Mouse (Mus musculus): ENCODE data around the gene 6030468B19Rik. TPM values are rescaled to one million over a fixed set of nuclear protein-coding genes. Genes with fewer than 3 reads are reported as not detected.

The 6030468B19Rik gene
- polyA plus RNA-seq, 2 experiments, result 67.1 to 104 TPM

DNA sequence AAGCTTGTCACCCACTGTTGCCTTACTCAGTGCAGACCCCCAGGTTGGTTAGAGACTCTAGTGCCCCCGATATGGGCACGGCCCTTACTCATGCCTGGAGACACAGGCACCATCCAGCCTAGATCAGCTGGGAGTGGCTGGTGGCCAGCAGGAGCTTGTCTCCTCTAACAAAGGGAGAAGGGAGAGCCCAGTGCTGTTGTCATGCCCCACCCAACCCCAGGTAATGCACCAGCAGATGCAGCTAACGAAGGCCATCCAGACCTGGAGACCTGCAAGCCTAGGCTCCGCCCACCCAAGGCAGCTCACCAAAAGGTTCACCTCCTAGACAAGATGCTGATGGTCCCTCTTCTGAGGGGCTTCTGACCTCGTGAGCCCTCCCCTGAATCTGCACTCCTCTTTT lies 32.1 kb upstream of the 6030468B19Rik start:
- H3K27me3 ChIP-seq (ENCODE audit: control insufficient read depth, insufficient read depth, low read length), result no peaks in the 10 kb centered on the region
- peaks cover 45% of the 10 kb centered on the region for H3K36me3 ChIP-seq (replicated peaks; ENCODE audit: control insufficient read depth, insufficient read depth, low read depth)
- H3K4me3 ChIP-seq (ENCODE audit: insufficient read depth in 1 of 2, low read depth in 2 of 2, low read length in 2 of 2), result no peak overlapping the region
- H3K9me3 ChIP-seq (ENCODE audit: control insufficient read depth, low read length), result no peaks in the 10 kb centered on the region
- no peak overlapping the region for H3K27ac ChIP-seq
- 82% methylated on average over 5 of the region's 5 CpGs for WGBS (ENCODE audit: insufficient replicate concordance)
- no peak overlapping the region for H3K9ac ChIP-seq (replicated peaks)
- DNase-seq (ENCODE audit: low read depth in 3 of 3, low spot score in 3 of 3) (no peak), ATAC-seq (ENCODE audit: insufficient read depth) (no peak)
- H3K4me2 ChIP-seq (ENCODE audit: low read depth), result no peak overlapping the region
- TF ChIP-seq CTCF (IDR thresholded peaks at IDR 0.05; ENCODE audit: low read depth), result no peak
- no peak for TF ChIP-seq EP300 (IDR thresholded peaks at IDR 0.05; ENCODE audit: low read depth)
- no peaks in the 10 kb centered on the region for H3K4me1 ChIP-seq (replicated peaks; ENCODE audit: control insufficient read depth in 2 of 2, insufficient read depth in 2 of 2, low read length in 1 of 2)

DNA sequence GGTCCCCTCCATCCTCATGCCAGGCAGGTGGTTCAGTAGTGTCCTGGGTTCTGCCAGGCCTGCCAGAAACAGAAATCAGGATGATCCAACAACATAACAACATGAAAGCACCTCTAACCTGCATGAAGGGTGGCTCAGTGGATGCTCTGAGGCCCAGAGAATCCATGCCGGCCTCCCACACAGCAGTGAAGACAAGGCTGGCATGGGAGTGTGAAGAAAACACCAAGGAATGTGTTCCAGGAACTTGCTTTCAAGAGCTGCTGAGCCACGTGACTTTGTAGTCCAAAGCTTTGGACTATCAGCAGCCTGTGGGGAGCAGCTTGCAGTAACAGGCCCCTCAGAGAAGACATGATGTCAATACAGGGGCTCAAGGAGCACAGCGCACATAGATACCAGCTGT lies 31.2 kb upstream of the 6030468B19Rik start:
- ATAC-seq (ENCODE audit: insufficient read depth) (no peak), DNase-seq (ENCODE audit: low read depth in 3 of 3, low spot score in 3 of 3) (no peak)
- TF ChIP-seq EP300 (IDR thresholded peaks at IDR 0.05; ENCODE audit: low read depth), result no peak
- TF ChIP-seq CTCF (IDR thresholded peaks at IDR 0.05; ENCODE audit: low read depth), result no peak
- Histone ChIP-seq H3K27ac (no peak overlapping the region), H3K4me3 (ENCODE audit: insufficient read depth in 1 of 2, low read depth in 2 of 2, low read length in 2 of 2) (no peak overlapping the region), H3K4me2 (ENCODE audit: low read depth) (no peak overlapping the region), H3K9ac (replicated peaks) (no peak overlapping the region), H3K36me3 (replicated peaks; ENCODE audit: control insufficient read depth, insufficient read depth, low read depth) (peaks cover 54% of the 10 kb centered on the region), H3K4me1 (replicated peaks; ENCODE audit: control insufficient read depth in 2 of 2, insufficient read depth in 2 of 2, low read length in 1 of 2) (no peaks in the 10 kb centered on the region), H3K27me3 (ENCODE audit: control insufficient read depth, insufficient read depth, low read length) (no peaks in the 10 kb centered on the region), H3K9me3 (ENCODE audit: control insufficient read depth, low read length) (no peaks in the 10 kb centered on the region)
- 89% methylated on average over 3 of the region's 3 CpGs for WGBS (ENCODE audit: insufficient replicate concordance)

DNA sequence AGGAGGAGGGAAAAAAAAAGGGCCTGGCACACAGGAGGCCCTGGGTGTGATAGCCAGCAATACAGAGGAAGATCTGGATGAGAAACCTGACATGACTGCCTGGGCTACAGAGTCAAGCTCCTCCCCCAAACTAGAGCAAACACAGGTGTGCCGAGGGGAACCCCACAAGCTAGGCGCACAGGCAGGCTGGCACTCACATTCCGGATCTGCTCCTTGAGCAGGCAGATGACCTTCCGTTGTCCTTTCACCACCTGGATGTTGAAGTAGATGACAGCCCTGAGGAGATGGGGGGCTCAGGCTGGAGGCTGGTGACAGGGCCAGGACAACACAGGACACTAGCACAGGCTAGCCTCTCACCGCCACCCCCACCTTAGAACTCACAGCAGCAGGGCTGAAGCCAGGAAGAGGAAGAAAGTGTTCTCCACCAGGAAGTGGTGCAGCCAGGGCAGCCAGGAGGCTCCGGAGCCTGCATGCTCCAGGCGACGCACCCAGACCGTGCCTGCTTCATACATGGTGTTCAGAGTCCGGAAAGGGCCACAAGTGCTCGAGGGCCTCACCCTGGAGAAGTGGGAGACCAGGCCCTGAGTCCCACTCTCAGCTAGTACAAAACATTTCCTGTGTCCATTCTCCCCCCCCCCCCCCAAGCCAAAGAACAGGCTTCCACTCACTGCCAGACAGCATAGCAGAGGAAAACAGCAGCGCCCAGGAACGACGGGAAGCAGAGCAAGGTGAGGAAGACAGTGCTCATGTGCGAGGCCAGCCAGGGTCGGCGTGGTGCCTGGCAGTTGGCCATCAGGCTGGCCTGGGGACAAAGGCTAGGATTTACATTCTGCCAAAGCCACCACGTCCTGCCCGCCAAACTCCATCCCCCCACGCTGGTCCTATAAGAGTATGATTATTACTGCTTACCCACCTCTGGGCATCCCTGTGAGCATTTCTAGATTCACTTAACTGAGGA lies 28.5 kb upstream of the 6030468B19Rik start:
- no peaks in the 10 kb centered on the region for H3K9me3 ChIP-seq (ENCODE audit: control insufficient read depth, low read length)
- H3K4me1 ChIP-seq (replicated peaks; ENCODE audit: control insufficient read depth in 2 of 2, insufficient read depth in 2 of 2, low read length in 1 of 2), result no peaks in the 10 kb centered on the region
- H3K9ac ChIP-seq (replicated peaks), result no peak overlapping the region
- TF ChIP-seq EP300 (IDR thresholded peaks at IDR 0.05; ENCODE audit: low read depth) (no peak), CTCF (IDR thresholded peaks at IDR 0.05; ENCODE audit: low read depth) (no peak)
- DNase-seq (ENCODE audit: low read depth in 3 of 3, low spot score in 3 of 3), result no peak
- H3K4me3 ChIP-seq (ENCODE audit: insufficient read depth in 1 of 2, low read depth in 2 of 2, low read length in 2 of 2), result no peak overlapping the region
- 89% methylated on average over 20 of the region's 20 CpGs for WGBS (ENCODE audit: insufficient replicate concordance)
- peaks cover 76% of the 10 kb centered on the region for H3K36me3 ChIP-seq (replicated peaks; ENCODE audit: control insufficient read depth, insufficient read depth, low read depth)
- no peak for ATAC-seq (ENCODE audit: insufficient read depth)
- no peak overlapping the region for H3K4me2 ChIP-seq (ENCODE audit: low read depth)
- no peak overlapping the region for H3K27ac ChIP-seq
- H3K27me3 ChIP-seq (ENCODE audit: control insufficient read depth, insufficient read depth, low read length), result no peaks in the 10 kb centered on the region

DNA sequence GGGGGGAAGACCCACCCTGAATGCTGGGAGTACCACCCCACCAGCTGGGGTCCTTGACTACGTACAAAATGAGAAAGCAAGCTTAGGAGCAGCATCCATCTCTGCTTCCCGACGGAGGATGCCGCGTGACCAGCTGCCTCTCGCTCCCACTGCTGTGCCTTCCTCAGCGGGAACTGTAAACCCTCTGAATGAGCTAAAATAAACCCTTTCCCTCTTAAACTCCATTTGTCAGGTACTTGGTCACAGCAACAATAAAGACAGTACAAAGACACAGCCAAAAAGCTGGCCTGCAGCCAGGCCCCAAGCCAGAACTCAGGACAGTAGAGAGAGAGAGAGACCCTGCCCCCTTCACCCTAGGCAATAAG lies 27.8 kb upstream of the 6030468B19Rik start:
- no peak overlapping the region for H3K27ac ChIP-seq
- peaks cover 79% of the 10 kb centered on the region for H3K36me3 ChIP-seq (replicated peaks; ENCODE audit: control insufficient read depth, insufficient read depth, low read depth)
- 93% methylated on average over 7 of the region's 7 CpGs for WGBS (ENCODE audit: insufficient replicate concordance)
- H3K27me3 ChIP-seq (ENCODE audit: control insufficient read depth, insufficient read depth, low read length), result no peaks in the 10 kb centered on the region
- ATAC-seq (ENCODE audit: insufficient read depth), result no peak
- DNase-seq (ENCODE audit: low read depth in 3 of 3, low spot score in 3 of 3), result no peak
- TF ChIP-seq EP300 (IDR thresholded peaks at IDR 0.05; ENCODE audit: low read depth), result no peak
- no peak for TF ChIP-seq CTCF (IDR thresholded peaks at IDR 0.05; ENCODE audit: low read depth)
- no peak overlapping the region for H3K4me2 ChIP-seq (ENCODE audit: low read depth)
- H3K4me3 ChIP-seq (ENCODE audit: insufficient read depth in 1 of 2, low read depth in 2 of 2, low read length in 2 of 2), result no peak overlapping the region
- H3K4me1 ChIP-seq (replicated peaks; ENCODE audit: control insufficient read depth in 2 of 2, insufficient read depth in 2 of 2, low read length in 1 of 2), result no peaks in the 10 kb centered on the region
- H3K9me3 ChIP-seq (ENCODE audit: control insufficient read depth, low read length), result no peaks in the 10 kb centered on the region
- no peak overlapping the region for H3K9ac ChIP-seq (replicated peaks)

DNA sequence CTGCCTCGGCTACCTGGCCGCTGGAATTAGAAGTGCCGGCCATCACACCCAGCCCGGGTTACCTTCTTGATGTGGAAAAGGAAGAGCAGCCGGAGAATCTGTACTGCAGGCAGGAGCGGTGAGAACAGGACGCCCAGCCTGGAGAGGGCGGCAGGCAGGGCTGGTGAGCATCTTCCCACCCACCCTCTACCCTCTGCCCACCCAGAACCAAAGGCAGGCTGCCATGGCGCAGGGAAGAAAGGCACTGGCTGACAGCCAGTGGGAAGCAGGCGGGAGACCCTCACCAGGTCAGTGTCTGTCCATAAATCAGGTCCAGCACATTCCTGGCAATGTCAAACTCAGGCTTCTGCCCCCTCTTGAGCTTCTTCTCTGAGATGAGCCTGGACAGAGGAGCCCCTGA lies 27.1 kb upstream of the 6030468B19Rik start:
- no peaks in the 10 kb centered on the region for H3K9me3 ChIP-seq (ENCODE audit: control insufficient read depth, low read length)
- no peak overlapping the region for H3K27ac ChIP-seq
- TF ChIP-seq CTCF (IDR thresholded peaks at IDR 0.05; ENCODE audit: low read depth) (no peak), EP300 (IDR thresholded peaks at IDR 0.05; ENCODE audit: low read depth) (no peak)
- WGBS (ENCODE audit: insufficient replicate concordance), result 90% methylated on average over 10 of the region's 10 CpGs
- no peak overlapping the region for H3K4me3 ChIP-seq (ENCODE audit: insufficient read depth in 1 of 2, low read depth in 2 of 2, low read length in 2 of 2)
- peaks cover 83% of the 10 kb centered on the region for H3K36me3 ChIP-seq (replicated peaks; ENCODE audit: control insufficient read depth, insufficient read depth, low read depth)
- no peak overlapping the region for H3K9ac ChIP-seq (replicated peaks)
- no peaks in the 10 kb centered on the region for H3K4me1 ChIP-seq (replicated peaks; ENCODE audit: control insufficient read depth in 2 of 2, insufficient read depth in 2 of 2, low read length in 1 of 2)
- DNase-seq (ENCODE audit: low read depth in 3 of 3, low spot score in 3 of 3) (no peak), ATAC-seq (ENCODE audit: insufficient read depth) (no peak)
- no peak overlapping the region for H3K4me2 ChIP-seq (ENCODE audit: low read depth)
- H3K27me3 ChIP-seq (ENCODE audit: control insufficient read depth, insufficient read depth, low read length), result no peaks in the 10 kb centered on the region

Measured in liver, embryonic 14.5 days (tissue).